Mouse (Mus musculus) left cerebral cortex, postnatal 36 days (tissue): ENCODE data around the gene Cd72. TPM values are rescaled to one million over a fixed set of nuclear protein-coding genes. Genes with fewer than 3 reads are reported as not detected.

ENCODE experiments used
- DNase-seq, 2 experiments: peaks; one replicate each; pipeline ENCODE4 v3.0.0; 2021 to 2022; ENCODE audit warnings: low spot score in 2 of 2, mixed read lengths in 1 of 2
- intact Hi-C: fragments of 180-260 bp; cut with DNase I; formaldehyde crosslinking; loops from one replicate; pipeline ENCODE4 v1.15.1; 2025
- total RNA-seq, 2 experiments: library from RNA; stranded (reverse); gene quantifications; 2 replicates each; pipeline ENCODE4 v1.2.3; 2021

Gene Cd72
- total RNA-seq, 2 experiments from 2014 or later: 0.59 to 1.2 TPM

GRCm38 (mm10) chr4:43441639-43442038 is 12.8 kb downstream of the Cd72 start, which contains the start of gene Tesk1:
TSS of gene Tesk1 (plus strand) at chr4:43441939.
- DNase-seq: no peak
- intact Hi-C loops: loop anchor here (1.0 to 2.0 kb wide), 3 partner anchors 37 to 121 kb away; partner anchors contain the start of genes Creb3 and Tln1

- no peak for DNase-seq
- intact Hi-C loops: no loop called here
Measured at GRCm38 (mm10) chr4:43432832-43433231, 21.6 kb downstream of the Cd72 start.

GRCm38 (mm10) chr4:43431690-43432089 is 22.7 kb downstream of the Cd72 start:
- DNase-seq: peak; percentile 72 to 73
- intact Hi-C loops: no loop called here

- intact Hi-C loops: no loop called here
Measured at GRCm38 (mm10) chr4:43428946-43429345, 25.5 kb downstream of the Cd72 start, which contains the start of gene Fam166b. TSS of gene Fam166b (minus strand) at chr4:43429134.

GRCm38 (mm10) chr4:43428180-43428861 is 26.1 kb downstream of the Cd72 start:
- DNase-seq: no peak
- intact Hi-C loops: no loop called here

More at GRCm38 (mm10) chr4:43428946-43429345, 25.5 kb downstream of the Cd72 start, which contains the start of gene Fam166b:
- peak in 1 of 2 experiments; percentile 4 for DNase-seq

GRCm38 (mm10) chr4:43427501-43428179 is 26.8 kb downstream of the Cd72 start:
- DNase-seq: no peak
- intact Hi-C loops: no loop called here

GRCm38 (mm10) chr4:43426487-43426886 is 27.9 kb downstream of the Cd72 start:
- no peak for DNase-seq
- intact Hi-C loops: no loop called here

- DNase-seq: no peak
- intact Hi-C loops: no loop called here
Measured at GRCm38 (mm10) chr4:43425648-43426380, 28.6 kb downstream of the Cd72 start.

- no peak for DNase-seq
- intact Hi-C loops: no loop called here
Measured at GRCm38 (mm10) chr4:43425197-43425596, 29.2 kb downstream of the Cd72 start.

- no peak for DNase-seq
- intact Hi-C loops: loop anchor here (5.0 kb wide), 1 partner anchor 377 kb away; the partner anchor contains the start of gene Fam214b
Measured at GRCm38 (mm10) chr4:43424072-43424471, 30.4 kb downstream of the Cd72 start.

- intact Hi-C loops: loop anchor here (5.0 kb wide), 1 partner anchor 376 kb away; the partner anchor contains the start of gene Fam214b
- DNase-seq: no peak
Measured at GRCm38 (mm10) chr4:43423267-43423934, 31.0 kb downstream of the Cd72 start.

- intact Hi-C loops: loop anchor here (1.0 to 5.0 kb wide), 2 partner anchors 68 to 374 kb away; partner anchors contain the start of gene Fam214b
- DNase-seq: no peak
Measured at GRCm38 (mm10) chr4:43421632-43422240, 32.7 kb downstream of the Cd72 start.

GRCm38 (mm10) chr4:43420305-43420704 is 34.1 kb downstream of the Cd72 start:
- DNase-seq: peak; percentile 63 to 76
- intact Hi-C loops: loop anchor here (1.0 to 5.0 kb wide), 2 partner anchors 153 to 373 kb away; partner anchors contain the start of genes Atp8b5 and Fam214b

GRCm38 (mm10) chr4:43419801-43420281 is 34.6 kb downstream of the Cd72 start:
- intact Hi-C loops: loop anchor here (1.0 to 5.0 kb wide), 3 partner anchors 38 to 373 kb away; partner anchors contain the start of genes Atp8b5 and Fam214b
- DNase-seq: no peak

GRCm38 (mm10) chr4:43418973-43419656 is 35.3 kb downstream of the Cd72 start:
- DNase-seq: no peak
- intact Hi-C loops: loop anchor here (1.0 kb wide), 1 partner anchor 37 kb away; no protein-coding TSS in a partner anchor

GRCm38 (mm10) chr4:43418450-43418849 is 36.0 kb downstream of the Cd72 start:
- intact Hi-C loops: no loop called here
- no peak for DNase-seq

GRCm38 (mm10) chr4:43417269-43418062 is 37.0 kb downstream of the Cd72 start:
- intact Hi-C loops: no loop called here
- no peak for DNase-seq
